Mouse (Mus musculus): Measurements from ENCODE around the gene Mdn1. TPM values are rescaled to one million over a fixed set of nuclear protein-coding genes. Genes with fewer than 3 reads are reported as not detected.

The Mdn1 gene
- total and polyA plus RNA-seq, 3 experiments = 16.1 to 49.8 (median 44.5) TPM

- no peak for TF ChIP-seq BHLHE40 (IDR thresholded peaks at IDR 0.05; ENCODE audit: borderline replicate concordance, low read depth, low read length)
- TF ChIP-seq USF1 (IDR thresholded peaks at IDR 0.05; ENCODE audit: low read depth, low read length) = peak; percentile 74
- TF ChIP-seq SIN3A (IDR thresholded peaks at IDR 0.05; ENCODE audit: low read length) = peak; percentile 24; the same call in 1 of the 2 replicates
- no peak for TF ChIP-seq E2F4 (IDR thresholded peaks at IDR 0.05; ENCODE audit: borderline replicate concordance, low read depth, low read length)
- Histone ChIP-seq H3K79me2 (ENCODE audit: control insufficient read depth, insufficient read depth, low read length, poor library complexity) (no peaks in the 10 kb centered on the region), H3K36me3 (ENCODE audit: control insufficient read depth in 1 of 2, insufficient read depth in 2 of 2, low read length in 2 of 2) (peaks cover 6 to 17% of the 10 kb centered on the region in 2 experiments), H3K4me1 (ENCODE audit: control insufficient read depth in 1 of 2, insufficient read depth in 2 of 2, low read length in 2 of 2) (peaks cover 0 to 3% of the 10 kb centered on the region in 2 experiments; a peak in 1 of 4 replicates), H3K27ac (ENCODE audit: control insufficient read depth, low read depth, low read length) (no peak overlapping the region), H3K9me3 (replicated peaks; ENCODE audit: insufficient read depth, low read length) (no peaks in the 10 kb centered on the region), H3K9ac (ENCODE audit: control insufficient read depth, low read depth, low read length, poor library complexity, severe bottlenecking) (no peak overlapping the region), H3K4me3 (ENCODE audit: control insufficient read depth in 1 of 2, insufficient read depth in 1 of 2, low read depth in 2 of 2, low read length in 2 of 2) (no peak overlapping the region), H3K27me3 (ENCODE audit: control insufficient read depth in 1 of 2, insufficient read depth in 2 of 2, low read length in 2 of 2) (no peaks in the 10 kb centered on the region)
- peak; percentile 30 for DNase-seq (ENCODE audit: low read depth, low spot score)
These were observed 5.2 kb upstream of the Mdn1 start for GRCm38 (mm10) chr4:32651669-32652068.

- Histone ChIP-seq H3K27me3 (ENCODE audit: control insufficient read depth in 1 of 2, insufficient read depth in 2 of 2, low read length in 2 of 2) (no peaks in the 10 kb centered on the region), H3K9me3 (replicated peaks; ENCODE audit: insufficient read depth, low read length) (no peaks in the 10 kb centered on the region), H3K9ac (ENCODE audit: control insufficient read depth, low read depth, low read length, poor library complexity, severe bottlenecking) (peak overlapping the region; percentile 60), H3K36me3 (ENCODE audit: control insufficient read depth in 1 of 2, insufficient read depth in 2 of 2, low read length in 2 of 2) (peaks cover 11 to 18% of the 10 kb centered on the region in 2 experiments; a peak in 3 of 4 replicates), H3K4me3 (ENCODE audit: control insufficient read depth in 1 of 2, insufficient read depth in 1 of 2, low read depth in 2 of 2, low read length in 2 of 2) (peak overlapping the region; percentile 49 to 96), H3K4me1 (ENCODE audit: control insufficient read depth in 1 of 2, insufficient read depth in 2 of 2, low read length in 2 of 2) (peaks cover 0 to 9% of the 10 kb centered on the region in 2 experiments; a peak in 2 of 4 replicates), H3K27ac (ENCODE audit: control insufficient read depth, low read depth, low read length) (peak overlapping the region; percentile 78), H3K79me2 (ENCODE audit: control insufficient read depth, insufficient read depth, low read length, poor library complexity) (peaks cover 41% of the 10 kb centered on the region)
- TF ChIP-seq MAFK (IDR thresholded peaks at IDR 0.05; ENCODE audit: borderline replicate concordance, low read depth, low read length) (peak; percentile 46; the same call in 1 of the 2 replicates), CTCF (IDR thresholded peaks at IDR 0.05 in 2 of 3, conservative IDR thresholded peaks at IDR 0.05 in 1 of 3; ENCODE audit: control insufficient read depth in 1 of 3, insufficient read depth in 1 of 3, low read depth in 2 of 3, low read length in 3 of 3, poor library complexity in 1 of 3, severe bottlenecking in 1 of 3) (peak in 2 of 3 experiments; percentile 21 to 34; a peak in 3 of 6 replicates), USF2 (IDR thresholded peaks at IDR 0.05; ENCODE audit: borderline replicate concordance in 1 of 2, insufficient read depth in 1 of 2, low read depth in 1 of 2, low read length in 2 of 2) (no peak), EP300 (IDR thresholded peaks at IDR 0.05; ENCODE audit: low read depth in 1 of 2, low read length in 2 of 2) (no peak), HCFC1 (IDR thresholded peaks at IDR 0.05; ENCODE audit: low read depth, low read length) (no peak), POLR2A (IDR thresholded peaks at IDR 0.05; ENCODE audit: control insufficient read depth in 1 of 2, insufficient read depth in 1 of 2, low read depth in 1 of 2, low read length in 2 of 2, poor library complexity in 1 of 2) (0 out of 4 replicates have a peak, but pooled peaks of 1 of the 2 experiments have one; percentile 1)
- DNase-seq (ENCODE audit: low read depth, low spot score) = peak; percentile 60
These were observed 594 bp upstream of the Mdn1 start for GRCm38 (mm10) chr4:32656146-32656904.

- H3K9ac ChIP-seq (ENCODE audit: control insufficient read depth, low read depth, low read length, poor library complexity, severe bottlenecking) = no peak overlapping the region
- H3K9me3 ChIP-seq (replicated peaks; ENCODE audit: insufficient read depth, low read length) = no peaks in the 10 kb centered on the region
- no peak overlapping the region; the same call in 1 of the 2 replicates for H3K27ac ChIP-seq (ENCODE audit: control insufficient read depth, low read depth, low read length)
- H3K27me3 ChIP-seq (ENCODE audit: control insufficient read depth in 1 of 2, insufficient read depth in 2 of 2, low read length in 2 of 2) = no peaks in the 10 kb centered on the region
- peaks cover 20% of the 10 kb centered on the region for H3K79me2 ChIP-seq (ENCODE audit: control insufficient read depth, insufficient read depth, low read length, poor library complexity)
- H3K4me1 ChIP-seq (ENCODE audit: control insufficient read depth in 1 of 2, insufficient read depth in 2 of 2, low read length in 2 of 2) = peaks cover 0 to 2% of the 10 kb centered on the region in 2 experiments; a peak in 2 of 4 replicates
- H3K4me3 ChIP-seq (ENCODE audit: control insufficient read depth in 1 of 2, insufficient read depth in 1 of 2, low read depth in 2 of 2, low read length in 2 of 2) = no peak overlapping the region
- peaks cover 5 to 38% of the 10 kb centered on the region in 2 experiments; a peak in 3 of 4 replicates for H3K36me3 ChIP-seq (ENCODE audit: control insufficient read depth in 1 of 2, insufficient read depth in 2 of 2, low read length in 2 of 2)
- DNase-seq (ENCODE audit: low read depth, low spot score) = peak; percentile 56
- no peak for TF ChIP-seq MYB (IDR thresholded peaks at IDR 0.05; ENCODE audit: low read depth, low read length)
- peak; percentile 39 to 40; a peak in 2 of 4 replicates for TF ChIP-seq EP300 (IDR thresholded peaks at IDR 0.05; ENCODE audit: low read depth in 1 of 2, low read length in 2 of 2)
- no peak for TF ChIP-seq ZMIZ1 (IDR thresholded peaks at IDR 0.05; ENCODE audit: low read depth, low read length)
- TF ChIP-seq POLR2A (IDR thresholded peaks at IDR 0.05; ENCODE audit: control insufficient read depth in 1 of 2, insufficient read depth in 1 of 2, low read depth in 1 of 2, low read length in 2 of 2, poor library complexity in 1 of 2) = no peak
- no peak for TF ChIP-seq MEF2A (IDR thresholded peaks at IDR 0.05; ENCODE audit: extremely low read depth, insufficient replicate concordance, low read depth, low read length, poor library complexity, severe bottlenecking)
- no peak for TF ChIP-seq NELFE (IDR thresholded peaks at IDR 0.05; ENCODE audit: low read depth, low read length)
- TF ChIP-seq MYC (IDR thresholded peaks at IDR 0.05; ENCODE audit: low read depth, low read length) = no peak
- TF ChIP-seq ZC3H11A (IDR thresholded peaks at IDR 0.05; ENCODE audit: low read depth, low read length) = no peak
- no peak for TF ChIP-seq RAD21 (IDR thresholded peaks at IDR 0.05; ENCODE audit: low read depth, low read length)
- TF ChIP-seq GATA1 (IDR thresholded peaks at IDR 0.05; ENCODE audit: low read depth, low read length) = peak; percentile 75
- TF ChIP-seq MAX (IDR thresholded peaks at IDR 0.05; ENCODE audit: low read length) = no peak
- no peak; the same call in 1 of the 2 replicates for TF ChIP-seq ETS1 (IDR thresholded peaks at IDR 0.05; ENCODE audit: low read depth, low read length)
- peak; percentile 54; the same call in 1 of the 2 replicates for TF ChIP-seq RCOR1 (IDR thresholded peaks at IDR 0.05; ENCODE audit: low read depth, low read length)
- TF ChIP-seq MXI1 (IDR thresholded peaks at IDR 0.05; ENCODE audit: low read depth, low read length) = 0 out of 2 replicates have a peak, but pooled peaks have one; percentile 34
- TF ChIP-seq SMC3 (IDR thresholded peaks at IDR 0.05; ENCODE audit: low read depth, low read length) = no peak
- TF ChIP-seq USF1 (IDR thresholded peaks at IDR 0.05; ENCODE audit: low read depth, low read length) = no peak
These were observed 8.9 kb downstream of the Mdn1 start for GRCm38 (mm10) chr4:32665843-32666242.
